Mouse (Mus musculus) stomach, postnatal 0 days (tissue): ENCODE measurements around the gene Srd5a3.

Experiments used
- CTCF ChIP-seq: IDR thresholded peaks from 2 replicates; pipeline ENCODE4 v1.5.1; 2016; ENCODE audit warnings: antibody characterized with exemption, low read depth, mild to moderate bottlenecking, moderate library complexity
- EP300 ChIP-seq: optimal IDR thresholded peaks from 2 replicates; pipeline ENCODE3; 2016; ENCODE audit warnings: antibody characterized with exemption

DNA sequence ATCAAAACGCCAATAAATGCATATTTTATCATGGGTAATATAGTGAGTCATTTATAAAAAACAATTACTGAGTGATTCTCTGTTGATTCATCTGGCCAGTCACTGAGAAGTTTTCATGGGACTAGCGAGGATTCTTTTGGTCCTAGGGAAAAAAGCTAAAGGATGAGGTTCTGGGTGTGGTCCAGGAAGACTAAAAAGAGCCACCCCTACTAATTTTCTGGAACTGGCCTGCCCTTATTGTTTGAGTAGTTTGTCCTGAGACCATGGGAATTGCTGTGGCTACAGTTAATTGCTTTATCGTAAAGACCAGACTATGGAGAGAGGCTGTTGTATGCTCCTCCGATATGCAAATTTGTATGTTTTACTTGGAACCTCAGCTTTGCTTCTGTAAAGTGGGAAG lies 28.1 kb upstream of the Srd5a3 start:
- TF ChIP-seq CTCF = no peak
- no peak for TF ChIP-seq EP300
